Mouse (Mus musculus): ENCODE data around the gene Wapl.

The Wapl gene

DNA sequence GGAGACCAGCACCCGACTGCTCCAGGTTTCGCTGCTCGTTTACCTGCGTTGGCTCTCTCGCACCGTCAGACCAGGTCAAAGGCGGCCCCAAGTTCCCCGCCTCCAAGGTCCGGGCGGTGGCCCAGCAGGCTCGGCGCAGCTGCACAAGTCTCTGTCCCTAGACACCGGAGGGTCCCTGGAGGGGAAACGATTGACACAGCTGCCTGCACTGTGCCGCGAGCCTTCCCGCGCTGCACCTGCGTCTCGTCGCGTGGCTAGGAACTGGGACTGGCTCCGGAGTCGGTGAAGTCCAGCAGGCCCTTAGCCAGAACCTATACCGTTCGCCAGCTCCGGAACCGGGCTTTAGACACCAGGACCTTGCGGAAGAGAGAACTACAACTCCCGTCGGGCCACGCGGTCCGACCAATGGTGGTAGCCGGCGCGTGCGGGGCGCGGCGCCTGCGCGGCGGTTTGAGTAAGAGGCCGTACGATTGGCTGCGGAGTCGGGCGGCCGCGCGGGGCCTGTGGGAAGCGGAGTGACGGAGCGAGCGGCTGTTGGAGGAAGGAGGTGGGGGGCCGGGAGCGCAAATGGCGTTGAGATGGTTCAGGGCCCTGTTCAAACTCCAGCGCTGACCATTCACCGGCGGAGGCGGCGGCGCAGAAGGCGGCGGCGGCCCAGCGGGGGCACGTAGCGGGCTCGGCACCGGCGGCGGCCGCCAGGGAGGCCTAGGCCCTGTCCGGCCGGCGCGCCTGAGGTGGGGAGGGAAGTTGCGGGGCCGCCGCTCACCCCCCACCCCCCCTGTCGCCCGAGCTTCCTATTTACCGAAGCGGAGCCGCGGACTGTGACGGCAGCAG, at the start of gene Wapl:
Wapl (plus strand) TSS at position 534 of the 834 bp plus-strand sequence.
- DNase-seq: peak; percentile 97

DNA sequence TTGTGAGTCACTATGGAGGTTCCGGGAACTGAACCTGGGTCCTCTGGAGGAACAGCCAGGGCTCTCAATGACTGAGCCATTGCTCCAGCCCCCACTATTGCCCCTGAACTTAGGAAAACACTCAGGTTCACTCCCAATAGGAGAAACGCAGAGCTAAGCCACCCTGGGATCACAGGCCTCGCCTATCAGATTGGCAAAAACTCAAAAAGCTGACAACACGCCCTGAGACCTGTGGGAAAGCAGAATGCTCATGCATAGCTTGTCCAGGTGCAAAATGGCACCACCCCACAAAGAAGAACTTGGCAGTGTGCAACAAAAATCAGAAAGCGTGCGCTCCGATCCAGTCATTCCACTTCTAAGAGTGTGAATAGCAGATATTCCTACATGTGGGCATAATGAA, 46.9 kb upstream of the Wapl start:
- no peak for DNase-seq

GRCm38 (mm10) chr14:34632722-34633448, 40.8 kb upstream of the Wapl start:
- no peak for DNase-seq

DNA sequence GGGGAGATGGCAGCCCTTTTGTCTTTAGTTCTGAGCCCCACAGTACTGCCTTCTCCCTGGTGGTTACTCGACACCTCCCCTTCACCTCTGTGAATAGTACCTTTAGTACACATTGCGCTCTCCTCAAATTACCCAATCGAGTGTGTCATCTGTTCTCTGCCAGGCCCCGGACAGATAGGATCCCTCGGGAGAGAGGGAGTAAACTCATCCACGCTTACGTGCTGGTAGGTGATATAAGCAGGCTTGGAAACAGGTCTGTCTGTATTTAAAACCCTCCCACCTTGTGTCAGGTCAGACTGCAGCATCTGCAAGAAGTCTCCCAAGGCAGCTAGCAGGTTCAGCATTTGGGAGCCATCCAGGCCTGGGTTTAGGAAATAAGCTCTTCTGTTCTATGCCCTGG, 38.5 kb upstream of the Wapl start:
- no peak for DNase-seq

GRCm38 (mm10) chr14:34635721-34636120, 38.0 kb upstream of the Wapl start:
- DNase-seq: no peak

GRCm38 (mm10) chr14:34644140-34644539, 29.6 kb upstream of the Wapl start:
- DNase-seq: no peak

- no peak for DNase-seq
Measured at GRCm38 (mm10) chr14:34647870-34648475, 25.8 kb upstream of the Wapl start.

- no peak for DNase-seq
Measured at GRCm38 (mm10) chr14:34657131-34657530, 16.6 kb upstream of the Wapl start.

DNA sequence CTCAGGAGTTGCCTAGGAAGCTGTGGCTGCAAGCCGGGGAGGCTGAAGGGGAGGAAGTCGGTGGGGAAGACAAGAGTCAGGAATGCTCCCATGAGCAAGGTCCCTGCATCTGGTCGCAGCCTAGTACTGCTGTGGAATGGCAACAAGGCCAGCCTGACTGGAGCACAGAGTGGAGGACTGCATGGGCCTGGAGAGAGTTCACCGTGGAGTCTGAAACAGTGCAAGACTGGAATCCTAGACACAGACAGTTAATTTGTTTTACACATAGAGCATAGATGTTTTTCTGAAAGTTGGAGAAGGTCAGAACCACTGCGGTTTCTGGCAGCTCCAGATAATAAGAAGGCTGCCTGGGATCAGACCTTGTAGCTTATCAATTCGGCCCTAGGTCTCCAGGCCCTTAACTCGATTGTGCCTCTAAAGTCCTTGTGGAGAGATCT, 13.4 kb upstream of the Wapl start:
- DNase-seq: peak; percentile 8

GRCm38 (mm10) chr14:34660788-34661591, 12.7 kb upstream of the Wapl start:
- peak; percentile 34 for DNase-seq

DNA sequence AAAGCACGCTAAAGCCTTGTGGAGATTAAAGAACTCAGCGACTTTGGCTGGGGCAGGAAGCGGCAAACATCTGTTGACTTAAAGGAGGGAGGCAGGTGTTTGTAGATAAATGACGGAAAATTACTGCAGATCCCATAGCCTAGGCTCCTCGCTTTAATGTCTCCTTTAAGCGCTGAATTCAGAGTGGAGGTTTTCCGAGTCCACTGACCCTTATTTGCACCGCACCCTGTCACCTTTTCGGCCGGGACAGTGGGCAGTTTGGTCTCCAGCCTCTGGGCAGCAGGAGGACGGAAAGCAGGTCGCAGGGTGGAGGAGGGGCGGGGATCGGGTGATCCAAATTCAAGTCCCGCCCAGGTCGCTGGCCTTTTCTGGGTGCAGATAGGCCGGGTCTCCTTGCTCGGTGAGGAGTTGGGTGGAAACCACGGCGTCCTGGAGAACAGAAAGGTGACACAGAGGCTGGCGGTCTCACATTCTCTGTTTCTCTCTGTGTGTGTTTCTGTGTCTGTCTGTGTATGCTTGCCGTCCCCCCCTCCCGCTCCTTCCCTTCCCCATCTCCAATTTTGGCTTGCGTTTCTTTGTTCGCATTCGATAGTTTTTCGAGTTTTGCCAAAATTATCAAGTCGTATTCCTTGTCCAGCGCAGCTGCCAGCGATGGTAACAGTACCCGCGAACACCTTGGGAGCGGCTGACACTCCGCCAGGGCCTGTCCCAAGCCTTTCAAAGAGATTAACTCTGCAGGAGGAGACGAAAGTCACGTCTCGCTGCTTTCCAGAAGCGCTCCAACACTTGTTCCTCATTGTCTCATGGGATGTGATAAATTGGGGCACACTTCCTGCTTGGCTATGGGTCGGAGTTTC, 11.9 kb upstream of the Wapl start:
- DNase-seq: peak; percentile 70

DNA sequence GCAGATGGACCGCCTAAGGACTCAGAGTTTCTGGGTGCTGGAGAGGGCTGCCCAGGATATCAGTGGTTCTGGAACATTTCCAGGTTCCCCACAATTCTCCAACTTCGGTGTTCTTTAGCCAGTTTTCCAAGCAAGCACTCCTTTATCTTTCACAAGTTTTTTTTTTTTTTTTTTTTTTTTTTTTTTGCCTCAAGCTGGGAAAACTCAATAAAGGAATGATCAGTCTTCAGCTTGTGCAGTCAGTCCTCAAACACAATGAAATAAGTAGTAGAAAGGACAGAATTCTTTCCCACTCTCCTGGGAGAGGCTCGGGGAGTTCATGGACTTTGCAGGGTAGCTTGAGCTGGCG, 11.3 kb upstream of the Wapl start:
- DNase-seq: no peak

- DNase-seq: no peak
Measured at GRCm38 (mm10) chr14:34663381-34663780, 10.3 kb upstream of the Wapl start.

DNA sequence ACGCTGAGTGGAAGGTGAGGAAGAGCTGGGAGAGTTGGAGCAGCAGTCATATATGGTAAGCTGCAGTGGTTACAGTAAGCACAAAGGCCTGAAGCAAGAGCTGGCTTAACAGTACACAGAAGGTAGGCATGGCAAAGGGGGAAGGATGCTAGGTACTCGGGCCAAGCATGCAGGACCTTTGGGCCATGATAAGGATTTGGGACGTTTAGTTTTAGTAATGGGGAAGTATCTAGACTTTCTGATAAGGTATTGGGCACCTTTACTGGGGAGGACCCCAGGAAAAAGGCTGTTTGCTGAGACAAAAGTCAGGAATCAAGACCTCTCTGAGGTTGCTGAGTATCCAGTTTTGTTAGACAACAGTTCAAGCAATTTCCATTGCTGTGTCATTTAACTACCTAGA, 4.6 kb upstream of the Wapl start:
- no peak for DNase-seq

GRCm38 (mm10) chr14:34670256-34670655, 3.5 kb upstream of the Wapl start:
- no peak for DNase-seq

GRCm38 (mm10) chr14:34674229-34674791, 582 bp downstream of the Wapl start:
- peak; percentile 65 for DNase-seq

- DNase-seq: no peak
Measured at GRCm38 (mm10) chr14:34674932-34675331, 1.2 kb downstream of the Wapl start.

DNA sequence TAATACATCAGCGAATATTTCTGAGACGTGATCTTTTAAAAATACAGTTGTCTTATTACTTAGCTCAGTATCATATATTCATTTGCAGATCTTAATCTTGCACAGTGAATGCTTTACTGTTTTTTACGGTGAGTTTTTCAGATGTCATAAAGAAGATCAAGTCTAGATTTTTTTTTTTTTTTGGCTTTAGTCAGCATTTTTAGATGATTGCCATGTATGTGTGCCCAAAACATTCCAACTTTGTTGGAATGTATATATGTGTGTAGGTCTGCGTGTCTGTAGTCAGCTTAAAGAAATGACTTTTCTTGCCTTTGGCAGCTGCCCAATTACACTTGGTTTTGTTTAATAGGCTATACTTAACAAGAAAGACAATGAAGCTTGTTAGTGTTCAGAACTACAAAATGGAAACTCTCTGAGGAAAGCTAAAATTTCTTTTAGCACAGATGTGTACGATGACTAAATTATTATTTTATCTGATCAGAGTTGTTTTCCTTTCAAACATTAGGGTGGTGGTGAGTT, 1.7 kb downstream of the Wapl start:
- DNase-seq: no peak

DNA sequence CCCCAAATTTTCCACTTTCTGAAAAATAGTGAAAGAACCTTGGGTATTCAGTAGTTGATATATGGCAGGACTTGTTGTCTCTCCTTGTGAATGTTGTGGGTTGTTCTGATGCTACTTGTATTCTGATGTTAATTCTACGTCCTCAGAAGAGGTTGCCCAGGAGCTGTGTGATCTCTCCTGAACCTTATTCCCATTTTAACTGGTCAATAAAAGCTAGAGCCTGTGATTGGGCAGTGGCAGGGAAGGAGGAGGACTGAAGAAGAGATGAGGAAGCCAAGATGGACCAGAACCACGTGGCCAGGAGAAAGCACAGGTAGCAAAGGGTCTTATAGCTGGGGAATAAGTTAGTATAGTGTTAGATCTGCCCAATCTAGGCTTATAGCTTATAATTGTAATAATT, 7.1 kb downstream of the Wapl start:
- no peak for DNase-seq

GRCm38 (mm10) chr14:34684989-34685388, 11.3 kb downstream of the Wapl start:
- DNase-seq: no peak

GRCm38 (mm10) chr14:34693970-34694369, 20.2 kb downstream of the Wapl start:
- DNase-seq: no peak

Measured in lung, postnatal 10 days (tissue).